Mouse (Mus musculus) ES-Bruce4 (cell line): ENCODE measurements around the gene Sp3. TPM values are rescaled to one million over a fixed set of nuclear protein-coding genes. Genes with fewer than 3 reads are reported as not detected.
A peak's percentile ranks its signal among the peaks of the same experiment; 100 is the strongest.
"Not testable (repeated sequence)": the region's sequence is repeated elsewhere in the genome, so short reads cannot be mapped to it uniquely, and the experiment has no call there.

ENCODE experiments used
- H3K27ac ChIP-seq: 2 replicates; pipeline ENCODE4 v1.5.1; 2012; ENCODE audit warnings: low read length, inconsistent platforms; ENCODE audit not compliant: insufficient read depth
- H3K27me3 ChIP-seq: 2 replicates; pipeline ENCODE4 v1.6.1; 2012; ENCODE audit warnings: mild to moderate bottlenecking, low read length, inconsistent platforms; ENCODE audit not compliant: control insufficient read depth, poor library complexity, insufficient read depth, severe bottlenecking
- H3K36me3 ChIP-seq: 2 replicates; pipeline ENCODE4 v1.6.1; 2012; ENCODE audit warnings: inconsistent platforms, mild to moderate bottlenecking, low read length, moderate library complexity; ENCODE audit not compliant: control insufficient read depth, poor library complexity, insufficient read depth, severe bottlenecking
- H3K4me1 ChIP-seq: one replicate; pipeline ENCODE4 v1.8.1; 2011; ENCODE audit warnings: low read length; ENCODE audit not compliant: control insufficient read depth, insufficient read depth
- H3K4me3 ChIP-seq: 2 replicates; pipeline ENCODE4 v1.5.1; 2011; ENCODE audit warnings: low read depth, mild to moderate bottlenecking, low read length
- H3K9ac ChIP-seq: 2 replicates; pipeline ENCODE4 v1.6.1; 2012; ENCODE audit warnings: low read depth, mild to moderate bottlenecking, inconsistent platforms; ENCODE audit not compliant: poor library complexity, severe bottlenecking
- H3K9me3 ChIP-seq: replicated peaks from 2 replicates; pipeline ENCODE4 v1.6.1; 2012; ENCODE audit warnings: mild to moderate bottlenecking, low read length, inconsistent platforms; ENCODE audit not compliant: control insufficient read depth, poor library complexity, insufficient read depth, severe bottlenecking
- CTCF ChIP-seq: IDR thresholded peaks from one replicate; pipeline ENCODE4 v1.8.1; 2011; ENCODE audit warnings: low read depth, low read length
- EP300 ChIP-seq: IDR thresholded peaks from 2 replicates; pipeline ENCODE4 v1.6.1; 2011; ENCODE audit warnings: low read depth, low read length; ENCODE audit not compliant: insufficient read depth
- POLR2A ChIP-seq: IDR thresholded peaks from one replicate; pipeline ENCODE4 v1.8.1; 2011; ENCODE audit warnings: low read length; ENCODE audit not compliant: insufficient read depth
- polyA plus RNA-seq: library from polyadenylated mRNA; stranded (reverse); fragments of >200 nt; gene quantifications from 2 replicates; pipeline ENCODE4 v1.2.4, GENCODE M21; 2011; ENCODE audit warnings: low read depth; ENCODE audit not compliant: missing spikeins, insufficient read depth, insufficient read length

Gene Sp3
- polyA plus RNA-seq, 1 experiment: 102 TPM

DNA sequence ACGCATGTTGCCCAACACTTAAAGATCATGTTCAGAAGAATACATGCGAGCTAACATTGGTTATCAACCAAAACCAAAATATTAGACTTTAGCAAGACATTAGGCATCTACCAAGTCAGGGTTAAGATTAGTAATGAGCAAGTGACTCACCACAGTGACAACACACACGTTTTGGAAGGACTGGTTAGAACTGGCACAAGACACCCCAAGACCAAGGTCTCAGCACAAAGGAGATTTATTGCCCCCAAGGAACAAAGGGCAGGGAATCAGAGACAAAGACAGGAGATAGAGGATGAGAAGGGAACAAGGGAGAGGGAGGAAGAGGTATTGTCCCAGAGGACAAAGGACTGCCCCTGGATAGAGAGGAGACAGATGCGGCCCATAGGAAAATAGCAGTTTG is 71.2 kb downstream of the Sp3 start:
- no peak for TF ChIP-seq POLR2A
- no peak for TF ChIP-seq EP300
- TF ChIP-seq CTCF: no peak
- H3K9me3 ChIP-seq: no peaks in the 10 kb centered on the region
- H3K4me3 ChIP-seq: no peak overlapping the region
- H3K36me3 ChIP-seq: no peaks in the 10 kb centered on the region
- H3K27me3 ChIP-seq: no peaks in the 10 kb centered on the region
- H3K27ac ChIP-seq: no peak overlapping the region
- no peak overlapping the region for H3K9ac ChIP-seq
- H3K4me1 ChIP-seq: no peaks in the 10 kb centered on the region

DNA sequence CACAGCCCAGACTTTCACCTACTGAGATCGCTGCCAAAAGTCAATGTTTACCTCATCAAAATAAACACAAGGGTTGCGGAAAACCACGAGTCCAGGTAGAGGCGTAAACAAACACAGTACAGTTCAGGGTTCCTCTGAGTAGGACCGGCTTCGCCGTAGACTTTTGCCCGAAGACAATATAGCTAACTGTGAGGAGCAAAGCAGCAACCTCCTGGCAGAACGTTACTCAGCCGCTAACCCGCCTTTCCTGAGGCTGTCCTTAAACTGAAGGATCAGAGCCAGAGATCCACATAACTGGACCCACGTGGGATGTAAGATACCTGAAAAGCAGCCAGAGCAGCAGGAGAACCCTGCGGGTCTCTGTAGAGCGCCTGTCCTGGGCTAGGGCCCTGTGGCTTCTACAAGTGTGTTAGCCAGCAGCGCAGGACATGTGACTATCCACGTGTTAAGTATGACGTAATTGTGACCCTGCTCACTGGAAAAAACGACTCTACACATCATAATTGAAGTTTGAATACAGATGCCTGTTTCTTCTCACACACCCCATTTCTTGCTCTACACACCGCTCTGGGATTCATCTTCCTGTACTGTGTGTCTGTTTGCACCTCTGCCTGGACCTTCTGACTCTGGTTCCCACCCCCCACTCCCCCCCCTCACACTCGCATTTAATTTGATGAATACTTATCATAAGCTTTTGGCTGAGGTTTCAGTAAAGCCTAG is 71.9 kb downstream of the Sp3 start:
- H3K9me3 ChIP-seq: no peaks in the 10 kb centered on the region
- no peaks in the 10 kb centered on the region for H3K36me3 ChIP-seq
- no peaks in the 10 kb centered on the region for H3K4me1 ChIP-seq
- peak overlapping the region; percentile 17; the same call in 1 of the 2 replicates for H3K4me3 ChIP-seq
- TF ChIP-seq EP300: no peak
- H3K27ac ChIP-seq: no peak overlapping the region
- H3K9ac ChIP-seq: no peak overlapping the region
- H3K27me3 ChIP-seq: no peaks in the 10 kb centered on the region

- Histone ChIP-seq H3K4me1 (no peaks in the 10 kb centered on the region), H3K27me3 (no peaks in the 10 kb centered on the region), H3K36me3 (no peaks in the 10 kb centered on the region), H3K27ac (no peak overlapping the region), H3K9ac (no peak overlapping the region), H3K4me3 (no peak overlapping the region), H3K9me3 (no peaks in the 10 kb centered on the region)
- TF ChIP-seq CTCF (no peak), EP300 (no peak), POLR2A (no peak)
These were observed 73.5 kb downstream of the Sp3 start for GRCm38 (mm10) chr2:72906745-72907144.

DNA sequence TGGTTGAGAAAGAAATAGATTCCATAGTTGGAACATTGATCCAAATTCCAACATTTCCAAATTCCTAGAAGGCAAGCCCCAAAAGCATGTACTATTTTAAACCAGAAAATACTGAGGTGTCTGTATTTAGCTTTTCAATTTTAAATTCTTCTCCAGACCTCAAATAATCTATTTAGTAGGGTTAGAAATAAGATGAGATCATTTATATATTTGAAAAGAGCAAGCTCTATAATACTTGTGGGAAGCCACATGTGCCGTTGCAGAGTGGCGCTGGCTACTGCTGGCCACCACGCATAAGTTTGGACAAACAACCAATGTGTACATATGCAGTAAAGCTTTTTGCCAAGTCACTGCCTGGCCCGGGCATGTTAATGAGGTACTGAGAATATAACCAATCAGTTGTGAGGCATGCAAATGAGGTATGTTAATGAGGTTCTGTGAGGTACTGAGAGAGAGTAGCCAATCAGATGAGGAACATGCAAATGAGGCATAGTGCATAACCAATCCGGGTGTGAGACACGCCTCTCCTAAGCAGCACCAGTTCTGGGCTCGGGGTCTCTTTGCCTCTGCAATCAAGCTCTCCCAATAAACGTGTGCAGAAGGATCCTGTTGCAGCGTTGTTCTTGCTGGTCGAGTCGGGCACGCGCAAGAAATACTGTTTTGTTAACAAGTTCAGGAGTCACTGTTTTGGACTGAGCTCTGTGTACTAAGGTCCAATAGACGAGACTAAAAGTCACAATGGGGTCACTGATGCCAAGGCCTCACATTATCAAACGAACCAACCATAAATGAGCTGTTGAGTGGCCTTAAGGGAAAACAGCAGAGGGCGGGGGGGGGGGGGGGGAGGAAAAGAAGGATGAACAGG is 77.2 kb downstream of the Sp3 start:
- H3K36me3 ChIP-seq, H3K9me3 ChIP-seq: not testable (repeated sequence)

DNA sequence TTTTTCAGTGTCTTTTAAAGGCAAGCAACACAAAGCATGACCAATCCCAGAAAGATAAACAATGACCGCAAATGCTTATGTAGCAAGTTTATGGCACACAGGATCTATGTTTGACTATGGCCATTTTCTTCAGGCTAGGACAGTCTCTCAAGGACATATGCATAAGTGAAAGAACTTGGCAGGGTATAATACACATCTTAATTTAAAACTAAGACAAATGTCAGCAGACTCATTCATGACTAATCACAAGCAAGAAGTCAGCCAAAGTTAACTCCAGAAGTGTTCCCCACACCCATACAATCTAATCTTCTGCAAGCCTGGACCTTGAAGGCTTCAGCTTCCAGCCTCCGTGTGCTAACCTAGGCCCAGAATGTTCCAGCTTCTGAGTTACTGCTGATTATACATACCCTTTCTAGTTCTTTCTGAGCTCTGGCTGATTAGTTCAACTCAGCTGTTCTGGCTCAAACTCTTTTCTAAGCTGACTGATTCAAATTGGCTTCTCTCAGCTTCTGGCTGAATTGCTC is 81.4 kb downstream of the Sp3 start:
- Histone ChIP-seq H3K9me3 (no peaks in the 10 kb centered on the region), H3K4me3 (no peak overlapping the region), H3K4me1 (no peaks in the 10 kb centered on the region), H3K27ac (no peak overlapping the region), H3K36me3 (no peaks in the 10 kb centered on the region), H3K9ac (no peak overlapping the region), H3K27me3 (no peaks in the 10 kb centered on the region)
- TF ChIP-seq CTCF: no peak
- TF ChIP-seq POLR2A: no peak
- no peak for TF ChIP-seq EP300

More for the DNA sequence above, 77.2 kb downstream of the Sp3 start:
- H3K4me1 ChIP-seq, H3K9ac ChIP-seq, H3K27me3 ChIP-seq, H3K27ac ChIP-seq, H3K4me3 ChIP-seq: not testable (repeated sequence)
